Mouse (Mus musculus) erythroid progenitor cell, adult 5-6 weeks (primary cell): ENCODE measurements around the gene Stag3. TPM values are rescaled to one million over a fixed set of nuclear protein-coding genes. Genes with fewer than 3 reads are reported as not detected.

Experiments
- ATAC-seq: replicated peaks from 2 replicates; pipeline ENCODE4 v1.8.0; 2016; ENCODE audit warnings: moderate number of reproducible peaks, mild to moderate bottlenecking, moderate TSS enrichment, inconsistent platforms; ENCODE audit not compliant: poor library complexity, low FRiP score, severe bottlenecking
- total RNA-seq, 2 experiments: library from RNA; stranded (forward) in 1 of 2; stranded (reverse) in 1 of 2; fragments of 150-400 nt in 1 of 2; fragments of 186-747, 209-891 nt in 1 of 2; gene quantifications; 2 replicates each; pipeline versions ENCODE4 v1.2.3 to v1.2.4; 2015 to 2017; ENCODE audit warnings: low replicate concordance in 2 of 2

The Stag3 gene
- total RNA-seq, 2 experiments from 2014 or later, result 52.4 to 56.2 TPM

DNA sequence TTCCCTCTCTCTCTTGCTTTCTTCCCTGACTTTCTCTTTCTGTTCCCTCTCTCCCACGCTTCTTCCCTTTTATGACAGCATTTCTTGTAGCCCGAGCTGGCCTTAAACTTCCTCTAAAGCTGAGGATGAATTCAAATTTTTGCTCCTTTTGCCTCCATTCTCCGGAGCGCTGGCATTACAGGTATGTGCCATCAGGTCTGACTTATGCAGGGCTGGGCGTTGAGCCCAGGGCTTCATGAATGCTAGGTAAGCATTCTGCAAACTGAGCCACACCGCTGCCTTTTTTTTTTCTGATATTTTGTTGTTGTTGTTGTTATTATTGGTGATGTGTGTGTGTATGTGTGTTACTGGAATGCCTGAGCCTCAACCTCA, 15.8 kb upstream of the Stag3 start:
- 0 out of 2 replicates have a peak, but pooled peaks have one; percentile 9 for ATAC-seq

DNA sequence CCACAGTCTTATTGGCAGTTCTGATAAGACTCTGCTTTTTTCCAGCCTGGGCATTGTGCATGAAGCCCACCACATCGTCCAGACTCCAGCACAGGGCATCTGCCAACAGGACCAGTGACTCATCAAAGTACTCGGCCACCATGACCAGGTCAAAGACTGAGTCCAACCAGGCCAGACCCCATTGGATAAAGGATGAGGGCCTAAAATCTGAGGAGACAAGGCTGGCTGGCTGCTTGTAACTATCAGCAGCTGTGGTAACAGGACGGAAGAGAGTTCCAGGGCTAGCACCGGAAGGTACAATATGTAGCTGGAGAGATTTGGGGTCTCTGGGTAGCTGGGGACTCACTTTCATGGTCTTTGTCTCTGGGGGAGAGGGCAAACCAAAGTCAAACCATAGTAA, 14.3 kb upstream of the Stag3 start:
- ATAC-seq, result no peak

DNA sequence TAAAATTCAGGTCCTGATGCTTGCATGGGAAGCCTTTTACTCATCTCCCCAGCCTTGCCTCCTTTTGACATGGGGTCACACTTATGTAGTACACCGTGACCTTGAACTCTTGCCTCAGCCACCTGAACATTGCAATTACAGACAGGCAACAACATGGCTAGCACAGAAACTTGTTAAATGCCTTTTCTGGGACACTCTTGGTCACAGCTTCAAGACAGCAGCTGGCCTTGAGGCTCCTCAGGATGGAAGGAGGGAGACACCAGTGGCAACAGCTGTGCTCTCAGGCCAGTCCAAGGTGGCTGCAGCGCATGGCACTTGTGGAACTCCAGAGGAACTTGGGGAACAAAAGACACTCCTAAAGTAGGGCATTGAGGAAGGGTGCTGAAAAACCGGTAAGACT, 12.9 kb upstream of the Stag3 start:
- no peak for ATAC-seq

DNA sequence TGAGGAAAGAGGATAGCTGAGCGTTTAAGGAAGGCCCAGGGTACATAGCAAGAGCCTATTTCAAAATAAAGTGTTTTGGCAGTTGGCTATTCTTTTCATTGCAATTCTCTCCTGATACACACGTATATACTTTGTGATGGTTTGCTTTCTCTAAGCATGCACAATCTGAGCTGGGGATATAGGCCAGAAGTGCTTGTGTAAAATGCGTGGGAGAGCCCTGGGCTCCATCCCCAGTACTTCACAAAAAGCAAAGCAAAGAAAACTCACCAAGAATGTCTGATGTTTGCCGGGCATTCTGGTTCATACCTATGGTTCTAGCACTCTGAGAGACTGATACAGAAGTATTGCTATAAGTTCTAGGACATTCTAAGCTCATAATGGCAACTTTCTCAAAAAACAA, 11.1 kb upstream of the Stag3 start:
- ATAC-seq, result no peak

DNA sequence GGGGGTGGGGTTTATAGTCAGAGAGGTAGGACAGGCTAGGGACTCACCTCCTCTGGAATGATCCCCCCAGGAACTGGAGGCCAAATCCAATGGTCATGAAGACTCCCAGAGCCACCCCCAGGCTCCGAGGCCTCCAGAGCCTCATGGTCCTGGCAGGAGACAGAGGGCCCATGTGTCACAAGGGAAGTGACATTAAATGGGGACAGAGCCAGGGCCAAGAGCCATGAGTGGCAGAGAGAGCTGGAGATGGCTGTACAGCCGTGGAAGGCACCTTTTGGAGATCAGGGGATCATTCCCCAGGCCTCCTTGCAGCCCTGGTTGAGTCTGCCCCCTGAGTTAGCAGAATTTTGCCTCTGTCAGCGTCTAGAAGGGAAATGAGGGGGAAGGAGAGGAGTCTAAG, 8.8 kb upstream of the Stag3 start:
- no peak for ATAC-seq

DNA sequence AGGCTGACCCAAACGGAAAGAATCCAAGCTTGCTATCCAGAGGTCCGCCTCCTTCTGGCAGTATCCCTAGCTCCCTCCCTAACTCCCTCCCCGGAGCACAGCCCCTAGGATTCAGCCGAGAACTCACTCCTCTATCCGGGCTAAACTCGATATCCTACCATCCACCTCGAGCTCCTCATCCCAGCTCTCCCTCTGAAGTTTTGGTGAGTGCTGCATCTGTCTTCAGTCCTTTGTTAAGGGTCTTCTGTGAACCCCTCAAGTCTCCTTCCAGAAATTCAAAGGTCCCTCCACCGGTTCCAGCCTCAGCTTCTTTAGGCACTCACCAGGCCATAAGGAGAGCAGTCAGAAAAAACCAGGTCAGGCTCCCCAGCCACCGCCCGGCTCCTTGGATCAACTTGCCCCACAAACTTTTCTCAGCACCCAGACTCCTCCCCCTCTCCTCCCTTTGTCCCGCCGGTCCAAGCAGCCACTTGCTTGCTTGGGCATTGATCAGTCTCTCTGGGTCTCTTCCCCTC, 7.6 kb upstream of the Stag3 start, which contains the start of gene Gal3st4:
TSS of gene Gal3st4 (minus strand) at position 432 of the 515 bp plus-strand sequence.
- no peak for ATAC-seq

DNA sequence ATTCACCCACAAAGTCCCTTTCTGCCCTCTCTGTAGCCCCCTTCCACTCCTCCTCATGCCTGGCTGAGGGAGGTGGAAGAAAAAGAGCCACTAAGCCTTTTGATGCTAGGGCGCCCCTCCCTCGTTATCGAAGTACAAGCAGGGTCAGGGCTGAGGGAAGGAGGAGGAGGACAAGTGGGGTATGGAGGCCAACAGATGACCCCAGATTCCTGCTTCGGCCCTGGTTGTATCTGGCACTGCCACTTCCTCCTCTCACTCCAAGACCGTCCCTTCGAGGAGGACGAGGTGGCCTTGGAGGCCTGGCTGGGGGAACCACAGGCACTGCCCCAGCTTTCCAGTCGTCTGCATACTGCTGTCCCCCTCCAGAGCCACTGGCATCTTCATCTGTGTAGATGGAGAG, 5.9 kb upstream of the Stag3 start:
- ATAC-seq, result no peak

DNA sequence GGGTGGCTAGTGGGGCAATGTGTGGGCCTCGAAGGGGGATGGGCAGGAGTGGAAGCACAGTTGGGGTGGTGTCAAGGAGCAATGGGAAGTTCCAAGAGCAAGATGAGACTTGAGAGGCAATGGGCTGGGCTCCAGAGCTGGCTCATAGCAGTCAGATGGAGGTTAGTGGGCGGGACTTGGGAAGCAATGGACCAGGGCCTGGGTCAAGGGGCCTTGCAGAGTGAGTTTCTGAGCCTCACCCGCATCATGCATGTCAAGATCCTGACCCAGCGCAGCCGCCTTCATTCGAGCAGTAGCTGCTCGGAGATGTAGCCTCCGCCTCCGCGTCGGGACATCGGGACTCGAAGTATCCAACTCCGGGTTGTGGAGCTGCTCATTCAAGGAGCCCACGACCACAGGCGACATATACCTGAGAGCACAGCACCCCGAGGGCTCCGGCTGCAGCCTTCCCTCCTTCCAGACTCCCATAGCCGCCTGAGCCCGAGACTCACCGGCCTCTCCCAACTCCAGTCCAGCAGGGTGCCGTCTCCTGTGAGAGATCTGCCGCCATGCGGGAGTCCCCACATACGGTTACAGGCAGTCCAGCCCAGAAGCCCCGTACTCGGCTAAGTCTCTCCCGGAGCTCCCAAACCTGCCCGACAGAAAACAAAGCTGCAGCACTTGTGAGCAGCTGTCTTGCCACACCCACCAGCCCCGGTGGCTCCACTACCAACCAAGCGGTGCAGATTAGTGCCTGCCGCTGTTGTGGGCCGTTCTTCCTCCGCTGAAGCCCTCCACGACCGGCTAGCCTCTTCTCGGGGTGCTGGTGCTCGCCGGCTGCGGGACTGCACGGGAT, 4.6 kb upstream of the Stag3 start:
- no peak for ATAC-seq

DNA sequence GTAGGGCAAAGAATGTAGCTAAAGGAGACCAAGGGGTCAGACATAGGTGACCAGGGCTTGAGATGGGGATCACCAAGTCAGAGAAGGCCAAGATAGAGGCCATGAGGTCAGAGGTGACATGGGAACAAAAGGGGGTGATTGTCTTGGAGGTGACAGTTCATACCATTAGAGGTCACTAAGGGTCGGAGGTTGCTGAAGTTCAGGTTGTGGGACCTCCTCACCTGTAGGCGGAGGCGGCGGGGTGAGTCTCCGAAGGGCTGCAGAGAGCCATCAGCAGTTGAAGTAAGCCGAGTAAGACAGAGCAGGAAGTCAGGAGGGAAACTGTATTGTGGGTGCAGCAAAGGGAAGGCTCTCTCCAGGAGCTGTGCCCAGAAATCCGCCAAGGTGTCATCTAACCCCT, 2.0 kb upstream of the Stag3 start:
- ATAC-seq, result no peak

DNA sequence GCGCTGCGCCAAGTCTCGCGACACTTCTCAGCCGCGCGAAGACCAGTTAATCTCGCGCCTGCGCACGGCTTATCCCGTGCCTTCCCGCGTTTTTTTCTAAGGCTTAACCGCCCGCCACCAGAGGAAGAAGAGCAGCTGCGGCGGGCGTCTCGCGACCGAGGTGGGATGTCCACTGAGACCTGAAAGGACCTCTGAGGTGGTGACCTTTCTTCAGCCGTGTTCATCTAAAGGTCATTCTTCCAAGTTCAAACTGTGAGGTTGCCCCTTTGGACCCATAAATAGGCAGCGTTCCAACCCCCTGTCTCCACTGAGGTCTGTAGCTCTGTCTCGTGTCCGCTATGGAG, 357 bp downstream of the Stag3 start:
- no peak for ATAC-seq

DNA sequence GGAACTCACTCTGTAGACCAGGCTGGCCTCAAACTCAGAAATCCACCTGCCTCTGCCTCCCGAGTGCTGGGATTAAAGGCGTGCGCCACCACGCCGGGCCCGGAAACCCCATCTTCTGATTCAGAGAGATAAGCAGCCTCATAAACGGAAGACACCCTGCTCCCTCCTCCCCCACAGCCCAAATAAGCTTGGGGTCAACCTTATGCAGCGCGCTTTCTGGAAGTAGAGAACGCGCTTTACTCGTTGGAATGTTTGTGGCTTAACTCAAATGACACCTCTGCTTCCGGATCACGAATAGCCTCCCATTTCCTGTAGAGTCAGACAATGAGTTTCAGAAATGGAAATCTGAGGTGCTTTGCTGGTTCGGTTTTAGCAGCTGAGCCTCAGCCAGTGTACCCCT, 789 bp downstream of the Stag3 start:
- ATAC-seq, result no peak

DNA sequence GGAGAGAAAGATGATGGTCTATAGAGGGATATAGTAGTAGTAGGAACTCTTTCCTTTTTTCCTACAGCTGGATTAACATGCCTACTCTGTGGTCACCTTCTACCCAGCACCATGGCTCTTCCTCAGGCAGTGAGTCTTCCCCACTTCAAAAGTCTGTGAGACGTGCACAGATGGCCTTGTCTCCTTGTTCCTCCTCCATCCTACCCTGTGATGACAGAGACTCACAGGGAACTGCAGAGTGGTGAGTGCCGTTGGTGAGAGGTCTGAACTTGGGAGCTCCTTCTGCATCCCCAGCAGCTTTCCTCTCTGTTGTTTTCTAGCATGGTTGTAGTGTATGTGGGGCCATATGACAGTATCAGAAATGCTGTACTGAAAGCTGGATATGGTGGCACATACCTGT, 1.8 kb downstream of the Stag3 start:
- no peak for ATAC-seq

DNA sequence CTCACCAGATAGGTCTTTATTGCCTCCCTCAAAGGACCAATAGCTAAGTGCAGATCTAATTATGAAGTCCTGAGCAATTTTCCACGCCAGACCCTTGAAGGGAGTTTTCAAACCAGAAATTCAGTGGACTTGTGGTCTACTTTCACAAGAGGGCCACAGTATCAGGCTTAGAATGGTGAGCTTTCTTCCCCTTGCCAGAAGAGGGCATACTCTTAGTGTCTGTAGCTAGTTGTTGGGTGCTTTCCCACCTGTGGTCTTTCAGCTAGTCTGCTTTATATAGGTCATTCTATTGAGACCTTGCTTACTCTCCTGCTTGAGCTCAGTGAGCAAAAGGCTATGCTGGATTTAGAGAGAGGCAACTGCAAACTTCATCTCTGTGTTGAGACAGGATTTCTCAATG, 3.5 kb downstream of the Stag3 start:
- ATAC-seq, result no peak

DNA sequence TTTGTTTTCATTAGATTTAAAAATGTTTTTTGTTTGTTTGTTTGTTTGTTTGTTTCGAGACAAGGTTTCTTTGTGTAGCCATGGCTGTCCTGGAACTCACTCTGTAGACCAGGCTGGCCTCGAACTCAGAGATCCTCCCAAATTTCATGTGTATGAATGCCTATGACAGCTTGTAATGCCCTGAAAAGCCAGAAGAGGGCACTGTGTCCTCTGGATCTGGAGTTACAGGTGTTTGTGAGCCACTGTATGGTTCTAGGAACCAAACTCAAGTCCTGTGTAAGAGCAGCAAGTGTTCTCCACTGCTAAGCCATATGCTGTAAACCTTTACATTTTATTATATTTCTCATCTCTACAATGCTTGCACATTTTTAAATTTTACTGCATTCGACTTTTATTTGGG, 7.8 kb downstream of the Stag3 start:
- ATAC-seq, result no peak

DNA sequence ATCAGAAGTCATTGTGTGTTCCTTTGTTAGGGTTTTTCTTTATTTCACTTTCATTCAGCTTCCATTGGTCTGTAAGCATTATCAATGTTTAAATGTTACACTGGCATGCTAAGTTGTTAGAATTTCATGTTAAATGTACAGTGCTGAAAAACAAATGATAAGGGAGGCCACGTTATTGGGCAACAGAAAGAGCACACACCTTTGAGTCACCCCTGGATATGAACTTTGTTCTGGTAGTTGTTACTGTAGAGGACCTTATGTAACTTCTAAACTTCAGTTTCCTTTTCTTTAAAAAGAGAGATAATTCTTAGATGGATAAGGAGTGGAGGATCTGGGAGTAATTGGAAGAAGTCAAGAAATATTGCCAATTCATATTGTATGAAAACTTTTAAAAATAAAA, 11.6 kb downstream of the Stag3 start:
- ATAC-seq, result no peak

DNA sequence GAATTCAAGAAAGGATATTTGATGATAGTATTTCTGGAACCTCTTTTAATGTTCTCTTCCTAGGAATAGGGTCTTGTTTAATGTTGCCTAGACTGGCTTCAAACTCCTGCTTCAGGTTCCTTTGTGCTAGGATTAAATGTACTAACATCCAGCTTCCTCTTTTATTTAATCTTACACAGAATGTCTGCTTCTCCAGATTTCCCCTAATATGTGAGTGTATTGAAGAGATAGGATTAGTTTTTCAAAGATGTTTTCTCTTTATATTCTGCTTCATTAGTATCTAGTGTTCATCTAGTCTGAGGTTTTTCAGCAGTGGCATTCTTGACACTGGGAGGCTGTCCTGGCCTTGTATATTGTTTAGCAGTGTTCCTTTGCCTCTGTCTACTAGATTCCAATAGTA, 14.1 kb downstream of the Stag3 start:
- ATAC-seq, result no peak

DNA sequence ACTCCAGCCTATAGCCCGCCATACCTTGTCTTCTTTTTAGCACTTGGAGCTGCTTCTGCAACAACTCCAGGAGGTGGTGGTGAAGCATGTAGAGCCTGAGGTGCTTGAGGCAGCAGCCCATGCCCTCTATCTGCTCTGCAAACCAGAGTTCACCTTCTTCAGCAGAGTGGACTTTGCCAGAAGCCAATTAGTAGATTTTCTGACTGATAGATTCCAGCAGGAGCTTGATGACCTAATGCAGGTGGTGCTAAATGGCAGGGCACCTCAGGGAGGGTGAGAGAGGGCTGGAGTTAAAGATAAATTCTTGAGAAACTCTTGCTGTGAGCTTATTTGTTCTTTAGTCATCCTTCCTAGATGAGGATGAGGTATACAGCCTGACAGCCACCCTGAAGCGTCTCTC, 19.6 kb downstream of the Stag3 start:
- ATAC-seq, result no peak

DNA sequence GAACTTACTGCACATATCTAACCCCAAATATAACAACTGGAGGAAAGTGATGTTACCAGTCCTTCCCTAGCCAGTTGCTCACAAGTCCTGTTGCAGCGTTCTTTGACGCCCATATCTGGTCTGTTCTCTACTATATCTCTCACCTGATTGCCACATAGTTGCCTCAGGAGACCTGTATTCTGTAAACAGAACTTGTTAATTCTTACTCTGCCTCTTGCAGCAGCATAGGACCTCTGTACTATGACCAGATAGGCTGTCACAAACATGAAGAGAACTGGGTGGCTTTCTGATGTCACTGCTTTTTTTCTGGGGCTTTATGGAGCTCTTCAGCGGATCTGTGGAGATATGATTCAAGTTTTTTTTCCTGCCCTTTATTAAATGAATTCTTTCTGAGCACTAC, 32.8 kb downstream of the Stag3 start:
- no peak for ATAC-seq

DNA sequence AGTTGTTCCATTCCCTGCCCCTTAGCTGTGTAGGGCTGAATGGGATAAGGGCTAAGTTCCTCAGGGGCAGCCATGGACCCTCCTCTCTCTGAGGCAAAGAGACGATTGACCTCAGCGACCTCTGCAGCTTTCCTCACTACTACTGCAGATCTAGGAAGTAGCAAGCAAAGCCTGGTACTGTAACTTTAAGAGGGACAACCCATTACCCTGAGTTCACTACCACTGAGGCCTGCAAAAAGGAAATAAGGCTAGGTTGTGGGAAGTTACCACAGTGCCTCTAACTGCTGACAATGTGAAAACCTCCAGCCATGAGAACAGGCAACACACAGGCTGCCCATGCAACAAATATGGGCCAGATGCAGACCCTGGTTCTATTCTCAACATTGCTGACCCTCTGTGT, 61.6 kb downstream of the Stag3 start, which contains the start of gene Pvrig:
TSS of gene Pvrig (plus strand) at position 301 of the 400 bp plus-strand sequence.
- no peak for ATAC-seq

DNA sequence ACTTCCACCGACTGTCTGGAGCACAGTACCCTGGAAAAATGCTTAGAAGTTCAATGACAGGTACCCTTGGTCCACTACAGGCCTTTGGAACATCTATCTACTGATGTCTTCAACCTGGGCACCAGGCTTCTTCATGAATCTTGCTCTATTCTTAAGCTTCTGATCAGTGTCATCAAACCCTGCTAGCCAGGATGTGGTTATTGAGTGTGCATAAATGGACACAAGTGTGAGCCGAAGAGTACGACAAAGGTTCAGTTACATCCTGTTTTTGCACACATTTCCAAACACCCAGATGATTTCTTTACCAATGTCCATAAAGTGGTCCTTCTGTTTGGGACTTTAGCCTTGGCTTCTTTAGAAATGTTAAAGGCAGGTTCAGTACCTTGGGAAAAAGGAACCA, 63.2 kb downstream of the Stag3 start:
- ATAC-seq, result no peak
